Mouse (Mus musculus): ENCODE measurements at regions not wholly inside any gene's neighbourhood (a gene's known extent, or its start where the extent isn't known, plus 50 kb on each side); places are given as distances from the start of the nearest gene placed in this dataset.

DNA sequence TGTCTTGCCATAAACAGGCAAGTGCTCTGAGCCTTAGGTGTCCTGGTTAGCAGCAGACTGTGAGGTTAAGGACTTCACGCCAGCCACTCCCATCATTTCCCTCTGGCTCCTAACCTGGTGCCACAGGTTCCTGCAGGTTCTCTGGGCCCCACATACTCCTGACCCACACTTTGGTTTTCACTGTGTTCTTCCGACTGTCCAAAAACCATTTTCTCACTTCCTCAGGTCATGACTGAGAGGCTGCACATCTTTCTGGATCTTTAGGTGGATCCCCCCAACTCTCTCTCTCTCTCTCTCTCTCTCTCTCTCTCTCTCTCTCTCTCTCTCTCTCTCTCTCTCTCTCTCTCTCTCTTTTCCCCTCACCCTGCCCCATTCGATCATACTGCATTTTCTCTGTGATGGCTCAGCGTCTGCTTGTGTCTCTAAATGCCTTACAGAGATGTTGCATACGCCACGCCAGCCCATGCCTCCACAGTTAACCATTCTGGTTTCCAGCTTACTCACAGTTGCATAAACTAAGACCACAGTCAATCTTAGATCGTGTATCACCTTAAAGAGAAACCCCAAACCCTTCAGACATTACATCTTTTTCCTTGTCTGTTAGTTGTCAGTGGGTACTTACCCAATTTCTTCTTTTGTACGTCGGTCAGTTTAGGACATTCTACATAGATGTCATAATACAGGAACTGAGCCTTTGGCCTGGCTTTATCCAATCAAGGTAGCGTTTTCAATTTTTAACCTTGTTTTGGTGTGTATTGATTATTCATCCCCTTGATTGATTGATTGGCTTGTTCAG, 112.0 kb upstream of the Zfp217 start:
- ATAC-seq (ENCODE audit: poor library complexity, severe bottlenecking), result peak; percentile 84

DNA sequence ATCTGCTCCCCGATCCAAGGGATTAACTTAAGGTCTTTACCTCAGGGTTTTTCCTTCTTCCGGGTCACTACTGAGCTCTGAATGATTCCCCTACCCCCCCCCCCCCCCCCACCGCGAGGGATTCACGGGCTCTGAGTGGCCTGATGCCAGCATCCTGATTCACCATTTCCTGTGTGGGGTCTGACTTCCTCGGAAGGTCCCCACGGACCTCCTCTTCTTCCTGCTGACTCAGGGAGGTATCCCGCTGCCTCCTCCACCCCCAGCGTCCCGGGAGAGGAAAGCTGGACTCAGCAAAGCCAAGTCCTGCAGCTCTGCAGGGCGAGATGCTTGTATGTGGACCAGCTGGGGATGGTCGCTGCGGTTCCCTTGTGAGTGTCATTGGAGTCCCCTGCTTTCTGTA, 110.5 kb upstream of the Zfp217 start:
- no peak for ATAC-seq (ENCODE audit: poor library complexity, severe bottlenecking)

DNA sequence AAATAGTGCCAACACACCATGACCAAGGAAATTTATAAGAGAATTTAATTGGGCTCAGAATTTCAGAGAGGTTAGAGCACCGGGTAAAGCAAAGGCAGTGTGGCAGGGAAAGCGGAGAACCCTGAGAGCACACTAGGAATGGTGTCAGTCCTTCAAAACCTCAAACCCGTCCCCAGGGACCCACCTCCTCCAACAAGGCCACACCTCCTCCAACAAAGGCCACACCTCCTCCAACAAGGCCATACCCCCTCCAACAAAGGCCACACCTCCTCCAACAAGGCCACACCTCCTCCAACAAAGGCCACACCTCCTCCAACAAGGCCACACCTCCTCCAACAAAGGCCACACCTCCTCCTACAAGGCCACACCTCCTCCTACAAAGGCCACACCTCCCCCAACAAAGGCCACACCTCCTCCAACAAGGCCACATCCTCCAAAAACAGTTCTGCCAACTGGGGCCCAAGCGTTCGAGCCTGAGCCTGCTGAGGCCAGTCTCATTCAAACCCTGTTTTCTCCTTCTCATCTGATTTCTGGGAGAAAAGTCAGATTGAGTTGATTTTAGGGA, 109.8 kb upstream of the Zfp217 start:
- ATAC-seq (ENCODE audit: poor library complexity, severe bottlenecking), result no peak

DNA sequence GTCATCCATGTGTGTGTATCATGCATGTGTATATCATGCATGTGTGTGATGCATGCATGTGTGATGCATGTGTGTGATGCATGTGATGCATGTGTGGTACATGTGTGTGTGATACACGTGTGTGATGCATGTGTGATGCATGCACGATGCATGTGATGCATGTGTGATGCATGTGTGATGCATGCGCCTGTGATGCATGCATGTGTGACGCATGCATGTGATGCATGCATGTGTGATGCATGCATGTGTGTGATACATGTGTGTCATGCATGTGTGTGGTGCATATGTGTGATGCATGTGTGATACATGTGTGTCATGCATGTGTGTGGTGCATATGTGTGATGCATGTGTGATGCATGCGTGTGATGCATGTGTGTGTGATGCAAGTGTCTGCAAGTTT, 108.1 kb upstream of the Zfp217 start:
- ATAC-seq (ENCODE audit: poor library complexity, severe bottlenecking), result no peak

DNA sequence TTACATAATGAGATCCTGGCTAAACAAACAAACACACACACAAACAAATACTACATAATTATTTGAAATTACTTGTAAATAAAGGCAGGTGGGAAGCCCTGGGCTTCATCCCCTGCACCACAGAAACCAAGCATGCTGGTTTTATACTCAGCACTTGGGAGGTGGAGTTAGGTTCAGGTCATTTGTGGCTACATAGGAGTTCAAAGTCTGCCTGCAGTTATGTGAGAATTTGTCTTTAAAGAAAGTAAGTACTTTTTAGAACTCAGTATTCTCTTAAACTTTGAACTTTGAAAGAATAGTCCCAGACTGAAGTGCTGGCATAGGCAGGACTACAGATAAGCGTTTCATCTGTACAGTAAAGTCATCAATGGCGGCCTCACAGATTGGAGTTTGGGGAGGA, 107.6 kb upstream of the Zfp217 start:
- no peak for ATAC-seq (ENCODE audit: poor library complexity, severe bottlenecking)

DNA sequence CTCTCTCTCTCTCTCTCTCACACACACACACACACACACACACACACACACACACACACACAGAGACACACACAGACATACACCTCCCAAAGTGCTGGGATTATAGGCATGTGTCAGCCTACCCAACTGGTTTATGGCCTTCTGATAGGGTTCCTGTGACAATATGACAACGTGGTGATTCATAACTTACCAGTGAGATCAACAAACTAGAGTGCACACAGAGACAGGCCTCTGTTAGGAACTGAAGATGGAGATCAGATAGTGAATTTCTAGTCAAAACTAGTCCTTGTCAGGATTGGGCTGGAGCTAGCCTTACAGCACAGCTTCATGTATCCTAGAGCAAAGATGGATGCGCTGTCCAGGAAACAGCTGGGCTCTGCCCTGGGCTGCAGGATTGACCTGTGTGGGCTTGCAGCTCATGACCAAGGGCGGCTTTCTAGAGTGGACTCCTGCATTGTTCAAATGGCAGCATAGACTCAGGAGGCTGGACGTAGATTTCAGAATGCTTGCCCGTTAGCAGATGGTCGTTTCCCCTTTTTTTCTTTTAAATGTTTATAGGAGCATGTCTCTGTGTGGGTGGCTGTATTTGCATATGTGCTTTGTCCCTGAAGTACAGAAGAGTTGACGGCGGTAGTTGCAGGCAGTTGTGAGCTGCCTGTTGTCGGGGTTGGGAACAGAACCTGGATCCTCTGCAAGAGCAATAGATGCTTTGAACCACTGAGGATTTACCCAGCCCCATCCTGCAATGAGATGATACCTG, 106.0 kb upstream of the Zfp217 start:
- 0 out of 2 replicates have a peak, but pooled peaks have one; percentile 17 for ATAC-seq (ENCODE audit: poor library complexity, severe bottlenecking)

DNA sequence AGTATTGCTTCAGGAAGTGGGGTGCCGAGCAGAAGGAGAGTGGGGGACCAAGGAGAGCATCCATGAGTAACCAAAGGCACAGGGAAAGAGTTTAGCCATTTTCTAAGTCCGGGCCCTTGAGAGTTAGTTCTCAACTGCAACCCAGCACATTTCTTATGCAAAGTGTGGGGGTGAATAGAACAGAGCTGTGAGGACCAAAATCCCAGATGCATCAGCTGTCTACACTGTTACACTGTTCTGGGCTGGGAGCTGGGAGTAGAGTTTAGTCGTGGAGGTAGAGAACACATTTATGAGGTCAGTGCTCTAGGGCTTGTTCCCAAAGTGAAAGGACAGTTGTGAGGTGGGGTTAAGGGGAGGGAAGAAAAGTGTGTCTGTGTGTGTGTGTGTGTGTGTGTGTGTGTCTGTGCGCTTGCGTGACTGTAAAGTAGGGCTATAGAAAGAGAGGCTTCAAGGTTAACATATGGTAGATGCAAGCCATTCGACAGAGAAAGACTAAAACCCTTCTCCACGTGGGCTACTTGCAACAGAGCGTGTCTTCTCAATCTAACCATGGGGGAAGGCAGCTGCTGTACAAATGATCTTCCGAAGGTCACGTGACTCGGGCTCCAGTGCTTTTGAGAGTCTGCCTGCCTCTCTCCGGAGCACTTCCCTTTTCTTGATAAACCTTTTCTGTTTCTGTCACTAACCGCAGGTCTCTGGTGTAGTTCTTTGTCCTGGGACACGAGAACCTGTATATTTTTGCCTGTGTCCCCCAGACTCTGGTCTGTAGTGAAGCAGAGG, 104.5 kb upstream of the Zfp217 start:
- peak; percentile 92 for ATAC-seq (ENCODE audit: poor library complexity, severe bottlenecking)

DNA sequence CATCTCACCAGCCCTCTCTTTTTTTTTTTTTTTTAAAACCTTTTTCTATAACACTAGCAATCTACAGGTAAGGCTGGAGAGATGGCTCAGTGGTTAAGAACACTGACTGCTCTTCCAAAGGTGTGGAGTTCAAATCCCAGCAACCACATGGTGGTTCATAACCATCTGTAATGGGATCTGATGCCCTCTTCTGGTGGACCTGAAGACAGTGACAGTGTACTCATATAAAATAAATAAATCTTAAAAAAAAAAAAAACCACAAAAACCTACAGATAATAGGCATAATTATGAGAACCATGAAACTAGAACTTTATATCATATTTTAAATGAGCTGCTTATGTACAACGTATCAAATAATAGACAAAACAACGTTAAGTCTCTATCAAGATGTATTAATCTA, 102.8 kb upstream of the Zfp217 start:
- ATAC-seq (ENCODE audit: poor library complexity, severe bottlenecking), result no peak

DNA sequence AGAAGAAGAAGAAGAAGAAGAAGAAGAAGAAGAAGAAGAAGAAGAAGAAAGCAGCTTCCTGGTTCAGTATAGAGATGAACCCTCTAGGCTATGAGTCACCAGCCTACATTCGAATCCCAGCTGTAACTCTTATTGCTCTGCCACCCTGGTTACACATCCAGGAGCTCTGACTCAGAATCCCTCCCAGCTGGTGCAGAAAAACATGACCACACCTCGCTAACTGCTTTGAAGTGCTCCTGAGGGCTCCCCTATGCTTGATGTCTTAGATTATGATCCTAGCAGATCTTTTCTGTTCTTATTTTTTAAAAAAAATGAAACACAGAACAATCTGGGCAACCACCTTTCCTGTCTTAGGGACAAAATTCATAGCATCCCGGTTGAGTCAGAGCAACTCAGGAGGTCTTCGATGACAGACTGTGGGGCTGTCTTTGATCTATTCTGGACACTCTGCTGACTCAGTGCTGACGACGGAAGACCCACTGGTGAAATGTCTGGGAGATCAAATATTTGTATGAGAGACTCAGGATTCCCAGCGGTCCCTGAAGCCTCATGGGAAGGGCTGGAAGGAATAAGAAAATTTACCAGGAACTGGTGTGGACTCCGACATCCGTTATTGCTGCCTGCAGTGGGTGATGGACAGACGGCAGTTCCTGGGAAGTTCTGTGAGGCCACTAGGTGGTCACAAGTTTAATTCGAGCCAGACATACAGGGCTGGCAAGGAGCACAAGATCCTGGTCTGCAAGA, 100.0 kb upstream of the Zfp217 start:
- ATAC-seq (ENCODE audit: poor library complexity, severe bottlenecking), result peak; percentile 31

DNA sequence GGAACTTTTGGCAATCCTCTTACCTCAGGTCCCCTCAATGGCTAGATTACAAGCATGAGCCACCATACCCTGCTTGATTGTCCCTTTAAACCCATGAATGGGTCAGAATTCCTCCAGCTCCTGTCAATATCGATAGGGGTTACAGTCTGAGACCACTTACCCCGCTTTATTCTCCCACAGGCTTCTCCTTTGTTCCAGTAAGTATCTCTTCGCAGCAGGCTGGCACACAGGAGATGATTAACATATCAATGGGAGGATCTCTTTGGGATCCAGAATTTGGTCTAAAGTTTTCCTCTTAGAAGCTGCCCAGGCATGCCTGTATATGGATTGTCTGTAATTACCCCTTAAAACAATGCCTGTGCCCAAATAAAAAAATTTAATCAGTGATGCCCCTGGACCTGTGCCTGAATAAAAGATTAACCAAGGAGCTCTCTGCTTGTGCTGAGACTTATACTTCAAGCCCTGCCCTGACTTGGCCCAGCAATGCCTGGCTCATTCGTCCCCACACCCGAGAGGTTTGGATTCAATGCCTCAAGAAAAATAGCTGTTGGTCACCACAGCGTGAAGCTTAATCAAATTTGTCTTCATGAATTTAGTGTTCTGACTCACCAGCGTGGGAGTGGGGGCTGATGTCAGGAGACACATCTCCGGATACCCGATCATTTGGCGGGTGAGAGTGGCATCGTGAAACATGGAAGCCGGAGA, 97.9 kb upstream of the Zfp217 start:
- ATAC-seq (ENCODE audit: poor library complexity, severe bottlenecking), result no peak

DNA sequence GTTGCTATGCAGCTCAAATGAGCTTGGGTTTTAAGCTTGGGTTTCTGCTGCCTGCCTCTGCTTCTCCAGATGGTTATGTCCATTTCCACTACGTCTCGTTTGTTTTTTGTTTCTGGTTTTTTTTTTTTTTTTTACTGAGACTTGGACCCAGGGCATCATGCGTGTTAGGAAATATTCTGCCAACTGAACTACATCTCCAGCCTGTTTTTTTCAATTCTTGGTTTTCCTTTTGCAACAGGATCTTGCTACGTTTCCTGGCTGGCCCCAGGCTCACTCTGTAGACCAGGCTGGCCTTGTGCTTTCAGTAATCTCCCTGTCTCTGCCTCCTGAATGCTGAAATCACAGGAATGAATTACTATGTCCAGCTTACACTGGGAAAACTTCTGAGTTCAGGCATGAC, 96.2 kb upstream of the Zfp217 start:
- ATAC-seq (ENCODE audit: poor library complexity, severe bottlenecking), result peak; percentile 24; the same call in 1 of the 2 replicates

DNA sequence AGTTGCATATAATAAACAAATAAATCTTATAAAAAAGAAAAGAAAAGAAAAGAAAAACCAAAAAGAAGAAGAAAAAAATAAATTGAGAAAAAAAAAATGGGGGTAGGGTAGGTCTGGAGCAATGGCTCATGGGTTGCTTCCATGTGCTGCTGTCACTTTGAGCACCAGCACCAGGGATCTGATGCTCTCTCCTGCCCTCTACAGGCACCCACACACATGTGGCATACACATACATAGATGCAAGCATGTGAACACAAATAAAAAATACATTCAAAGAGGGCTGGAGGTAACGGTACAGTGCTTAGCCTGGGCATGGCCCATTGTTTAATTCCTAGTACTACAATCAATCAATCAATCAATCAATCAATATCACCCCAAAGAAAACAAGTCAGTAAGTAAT, 90.1 kb upstream of the Zfp217 start:
- peak; percentile 75 for ATAC-seq (ENCODE audit: poor library complexity, severe bottlenecking)

DNA sequence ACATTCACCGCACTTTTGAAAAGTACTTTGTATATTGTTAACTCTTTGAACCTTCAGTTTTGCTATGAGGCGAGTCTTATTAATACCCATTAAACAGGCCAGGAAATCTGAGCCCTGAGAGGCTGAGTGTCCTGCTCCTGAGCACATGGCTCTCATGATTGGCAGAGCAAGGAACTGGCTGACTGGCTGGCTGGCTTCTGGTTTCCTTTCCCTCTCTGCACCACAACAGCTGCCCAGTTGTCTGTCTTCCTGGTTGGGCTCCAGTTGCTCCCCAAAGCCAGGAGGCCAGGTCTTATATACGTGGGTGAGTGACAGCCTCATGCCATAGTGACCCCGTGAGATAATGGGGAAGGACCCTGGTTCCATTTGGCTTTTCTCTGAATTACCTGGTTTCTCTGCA, 85.5 kb upstream of the Zfp217 start:
- no peak for ATAC-seq (ENCODE audit: poor library complexity, severe bottlenecking)

DNA sequence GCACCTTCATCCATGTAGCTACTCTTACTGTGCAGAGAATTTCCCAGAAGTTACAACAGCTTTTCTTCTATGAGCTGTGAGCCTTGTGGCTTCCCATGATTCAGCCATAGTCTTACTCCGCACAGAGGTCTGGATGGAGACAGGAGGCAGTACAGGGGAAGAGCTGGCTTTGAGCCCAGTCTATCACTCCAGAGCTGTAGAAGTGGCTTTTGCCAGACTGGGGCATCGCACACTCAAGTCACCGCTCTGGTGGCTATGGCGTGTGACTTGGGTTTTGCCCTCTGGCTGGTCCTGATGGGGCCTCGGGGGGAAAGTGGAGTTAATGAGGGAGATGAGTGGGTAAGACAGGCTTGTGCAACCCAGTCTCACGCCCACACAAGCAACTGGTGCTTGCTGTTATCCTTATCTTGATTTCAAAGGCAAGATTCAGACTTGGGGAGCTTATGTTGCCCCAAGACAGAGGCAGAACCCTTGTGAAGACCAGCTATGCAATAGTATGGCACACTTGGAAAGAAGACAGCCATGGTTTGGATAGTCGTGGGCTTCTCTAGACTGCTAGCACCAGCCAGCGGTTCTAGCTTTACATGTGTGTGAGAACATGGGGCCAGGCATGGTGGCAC, 81.7 kb upstream of the Zfp217 start:
- peak; percentile 47 for ATAC-seq (ENCODE audit: poor library complexity, severe bottlenecking)

DNA sequence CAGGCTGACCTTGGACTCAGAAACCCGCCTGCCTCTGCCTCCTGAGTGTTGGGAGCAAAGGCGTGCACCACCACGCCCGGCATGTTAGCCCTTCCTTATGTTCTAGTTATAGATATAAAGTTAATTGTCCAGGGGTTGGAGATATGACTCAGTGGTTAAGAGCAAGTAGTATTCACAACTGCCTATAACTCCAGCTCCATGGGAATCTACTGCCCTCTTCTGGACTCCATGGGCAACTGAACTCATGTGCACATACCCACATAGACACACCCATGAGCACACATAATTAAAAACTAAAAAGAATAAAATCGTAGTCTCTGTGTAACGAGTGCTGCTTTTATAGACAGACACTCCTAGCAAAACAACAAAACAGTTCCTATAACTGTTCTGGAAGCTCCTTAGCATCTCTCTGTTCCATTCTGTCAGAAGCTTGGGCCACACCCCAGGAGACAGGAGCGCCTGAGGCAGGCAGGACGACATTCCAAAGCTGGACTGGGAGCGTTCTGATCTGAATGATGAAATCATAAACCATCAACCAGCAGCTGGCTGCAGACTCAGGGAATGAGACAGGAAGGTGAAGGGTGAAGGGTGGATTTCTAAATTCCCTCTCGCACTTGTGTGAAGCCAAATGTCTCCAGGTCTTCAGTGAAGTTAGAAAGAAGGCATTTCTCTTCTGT, 80.6 kb upstream of the Zfp217 start:
- ATAC-seq (ENCODE audit: poor library complexity, severe bottlenecking), result peak; percentile 44; the same call in 1 of the 2 replicates

DNA sequence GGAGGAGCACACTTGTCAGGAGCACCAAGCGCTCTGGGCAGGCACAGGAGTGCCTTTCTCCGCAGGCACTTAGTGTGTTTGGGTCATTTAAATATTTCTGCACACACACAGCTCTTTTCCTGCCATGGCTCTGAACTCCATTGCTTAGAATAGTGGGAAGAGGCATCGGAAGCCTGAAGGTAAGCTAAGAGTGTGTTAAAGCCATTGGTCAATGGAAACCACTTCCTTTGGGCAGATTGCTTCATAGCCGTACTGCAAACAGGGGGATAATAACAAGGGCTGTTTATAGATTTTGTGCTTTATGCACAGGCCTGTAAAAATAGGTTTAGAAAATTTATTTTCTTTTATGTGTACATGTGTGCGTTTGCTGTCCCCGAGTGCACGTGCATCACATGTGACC, 76.0 kb upstream of the Zfp217 start:
- peak; percentile 42 for ATAC-seq (ENCODE audit: poor library complexity, severe bottlenecking)

DNA sequence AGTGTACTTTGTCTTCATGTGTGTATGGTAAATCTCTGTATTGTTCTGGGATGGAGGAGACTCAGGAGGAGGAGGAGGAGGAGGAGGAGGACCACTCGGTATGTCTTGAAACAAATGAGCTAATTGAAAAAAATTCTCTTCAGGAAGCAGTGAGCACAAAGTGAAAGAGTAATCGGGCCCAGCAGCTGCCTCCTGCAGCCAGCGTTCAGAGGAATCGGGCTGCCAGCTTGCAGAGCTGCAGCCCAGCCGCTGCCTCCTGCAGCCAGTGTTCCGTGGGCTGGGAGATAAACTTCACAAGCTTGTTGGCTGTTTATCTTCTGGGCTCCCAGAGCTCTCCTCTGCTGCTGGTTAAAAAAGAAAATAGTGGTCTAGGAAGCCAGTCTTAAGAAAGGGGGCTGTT, 74.9 kb upstream of the Zfp217 start:
- ATAC-seq (ENCODE audit: poor library complexity, severe bottlenecking), result no peak

DNA sequence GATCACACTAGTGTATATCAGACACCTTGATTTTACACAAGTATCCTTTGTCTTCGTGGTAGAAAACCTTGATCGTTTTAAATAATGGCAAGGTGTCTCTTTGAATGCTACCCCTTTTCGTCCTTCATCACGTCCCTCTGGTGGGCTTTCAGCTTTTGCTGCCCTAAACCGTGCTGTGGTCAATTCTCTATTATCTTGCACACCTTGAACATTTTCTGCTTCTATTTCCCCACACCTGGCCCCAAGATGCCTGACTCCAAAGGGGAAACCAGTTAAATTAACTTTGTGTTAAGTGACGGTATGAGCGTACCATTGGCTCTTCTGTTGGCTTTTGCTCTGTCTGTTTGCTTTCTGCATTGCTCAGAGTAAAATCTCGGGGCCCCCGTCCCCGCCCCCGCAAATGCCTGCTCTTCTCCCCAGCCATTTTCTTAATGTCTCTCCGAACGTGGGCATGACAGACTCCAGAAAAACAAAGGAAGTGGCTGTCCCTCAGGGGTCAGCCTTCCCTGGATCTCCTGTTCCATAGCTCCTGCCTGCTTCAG, 74.2 kb upstream of the Zfp217 start:
- ATAC-seq (ENCODE audit: poor library complexity, severe bottlenecking), result no peak
